Mouse (Mus musculus): ENCODE data around the gene Krt36. TPM values are rescaled to one million over a fixed set of nuclear protein-coding genes. Genes with fewer than 3 reads are reported as not detected.

The Krt36 gene
- total RNA-seq (2015; ENCODE audit: low replicate concordance) (not detected in 2 replicates), total RNA-seq (2017; ENCODE audit: low replicate concordance) (not detected in 2 replicates)

DNA sequence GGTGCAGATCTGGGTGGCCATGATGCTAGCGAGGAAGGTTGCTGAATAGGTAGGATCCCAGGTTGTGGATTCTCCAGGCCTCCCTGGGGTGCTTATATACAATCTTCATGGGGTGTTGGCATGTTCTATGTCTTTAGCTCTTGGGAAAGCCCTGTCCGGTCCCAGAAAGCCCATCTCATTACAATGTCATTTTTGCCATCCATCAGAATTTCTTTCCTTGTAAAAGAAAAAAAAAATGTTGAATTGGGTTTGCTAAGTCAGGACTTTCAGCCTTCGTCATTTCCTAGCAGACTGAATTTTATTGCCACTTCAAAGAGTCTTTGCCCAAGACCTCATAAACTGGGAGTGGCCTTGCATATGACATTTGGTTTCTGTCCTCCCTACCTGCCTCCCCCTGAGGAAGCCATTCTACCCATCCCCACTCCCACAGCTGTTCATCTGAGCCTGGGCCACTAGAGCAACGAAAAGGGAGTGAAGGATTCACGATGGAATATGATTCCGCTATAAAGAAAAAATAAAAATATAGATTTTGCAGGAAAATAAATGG lies at the start of gene Krt36:
TSS of gene Krt36 (minus strand) at position 51 of the 547 bp plus-strand sequence.
- no peak for ATAC-seq (replicated peaks; ENCODE audit: low FRiP score, poor library complexity, severe bottlenecking)

DNA sequence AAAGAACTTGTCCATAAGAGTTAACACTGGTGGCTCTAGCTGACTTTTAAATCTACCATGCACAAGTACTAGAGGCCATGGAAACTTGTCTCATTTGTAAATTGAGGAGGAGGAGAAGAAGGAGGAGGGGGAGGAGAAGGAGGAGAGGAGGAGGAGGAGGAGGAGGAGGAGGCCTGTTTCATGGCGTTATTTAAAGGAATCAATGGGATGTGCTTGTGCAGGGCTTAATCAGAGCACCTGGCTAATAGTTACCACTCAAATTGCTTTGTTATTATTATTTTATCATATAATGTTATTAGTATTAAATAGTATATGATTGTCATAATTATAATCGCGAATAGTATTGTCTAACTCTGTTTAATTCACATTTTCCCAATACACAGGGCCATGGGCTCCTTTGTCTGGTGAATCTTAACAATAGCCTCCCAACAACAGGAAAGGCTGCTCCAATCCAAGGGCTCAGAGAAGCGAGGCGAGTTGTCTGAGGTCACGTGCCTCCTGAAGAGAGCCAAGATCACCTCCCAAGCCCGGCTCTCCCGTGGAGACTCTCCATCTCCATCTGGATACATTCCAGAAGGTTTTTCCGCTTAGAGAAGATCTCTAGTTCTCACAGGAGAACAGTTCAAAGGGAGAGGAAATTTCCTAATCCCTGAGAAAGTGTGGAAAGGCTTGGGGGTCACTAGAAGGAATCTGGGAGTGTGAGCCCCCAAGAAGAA lies 43.3 kb upstream of the Krt36 start, which contains the start of gene Krt19:
TSS of gene Krt19 (minus strand) at position 51 of the 716 bp plus-strand sequence.
- no peak for ATAC-seq (replicated peaks; ENCODE audit: low FRiP score, poor library complexity, severe bottlenecking)

DNA sequence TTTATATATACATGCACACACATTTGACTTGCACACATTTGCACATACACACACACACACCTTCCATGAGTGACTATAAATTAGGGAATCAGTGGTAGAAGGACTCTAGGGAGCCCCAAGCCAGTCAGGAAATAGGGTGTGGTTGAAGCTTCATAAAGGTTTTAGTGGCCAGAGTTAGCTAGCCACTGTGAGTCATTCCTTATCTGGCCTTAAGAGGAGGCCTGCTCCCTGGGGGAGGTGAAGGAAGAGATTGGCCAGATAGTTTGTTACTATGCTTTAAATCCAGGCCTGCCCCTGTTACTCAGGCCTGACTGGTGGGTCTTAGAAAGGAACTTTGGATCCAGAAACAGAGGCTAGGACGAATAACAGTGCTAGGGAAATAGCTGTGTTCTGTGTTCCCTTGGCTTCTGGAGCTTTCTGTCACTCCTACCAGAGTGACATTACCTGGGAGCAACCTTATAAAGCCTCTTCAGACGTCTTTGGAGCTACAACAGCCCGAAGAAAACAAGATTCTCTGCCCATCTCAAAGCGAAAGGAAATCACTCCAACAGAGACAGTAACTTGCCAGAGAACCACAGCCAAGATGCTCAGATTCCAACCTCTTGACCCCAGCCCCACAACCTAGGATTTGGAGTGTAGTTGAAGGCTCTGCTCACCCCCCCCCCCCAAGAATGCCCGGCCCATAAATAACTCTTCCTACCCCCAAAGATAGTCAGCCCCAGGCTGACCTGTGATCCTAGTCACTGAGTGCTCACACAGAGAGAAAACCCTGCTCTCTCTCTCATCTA lies 42.3 kb upstream of the Krt36 start:
- no peak for ATAC-seq (replicated peaks; ENCODE audit: low FRiP score, poor library complexity, severe bottlenecking)

DNA sequence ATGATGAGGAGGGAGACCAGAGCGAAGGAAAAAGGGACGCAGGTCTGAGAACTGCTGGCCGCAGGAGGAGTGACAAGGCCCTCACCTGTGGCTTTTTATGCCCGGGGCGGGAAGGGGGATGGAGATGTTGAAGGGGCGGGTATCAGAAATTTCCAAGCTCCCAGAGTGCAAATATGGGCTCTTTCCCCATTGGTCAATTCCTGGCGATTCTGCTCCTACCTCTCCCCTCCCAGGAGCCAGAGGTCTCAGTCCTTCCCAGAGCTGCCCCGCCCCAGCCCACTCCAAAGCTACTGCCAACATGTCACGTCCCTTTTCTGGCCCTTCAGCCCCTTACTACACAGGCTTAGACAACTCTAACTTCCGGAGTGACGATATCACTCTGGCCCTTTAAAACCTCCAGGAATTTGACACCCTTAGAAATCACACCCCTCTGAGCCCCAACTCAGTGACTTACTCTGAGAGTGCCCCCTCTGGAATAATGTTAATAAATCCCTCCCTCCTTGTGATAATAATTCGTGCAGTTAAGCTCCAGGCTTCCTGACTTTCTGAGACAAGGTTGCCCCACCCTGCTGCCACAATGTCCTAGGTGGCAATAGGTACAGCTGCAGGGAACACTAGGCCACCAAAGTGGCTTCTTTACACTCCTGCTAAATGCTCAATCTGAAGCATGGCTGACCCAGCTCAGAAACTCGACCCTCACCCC lies 40.6 kb upstream of the Krt36 start:
- ATAC-seq (replicated peaks; ENCODE audit: low FRiP score, poor library complexity, severe bottlenecking): no peak

DNA sequence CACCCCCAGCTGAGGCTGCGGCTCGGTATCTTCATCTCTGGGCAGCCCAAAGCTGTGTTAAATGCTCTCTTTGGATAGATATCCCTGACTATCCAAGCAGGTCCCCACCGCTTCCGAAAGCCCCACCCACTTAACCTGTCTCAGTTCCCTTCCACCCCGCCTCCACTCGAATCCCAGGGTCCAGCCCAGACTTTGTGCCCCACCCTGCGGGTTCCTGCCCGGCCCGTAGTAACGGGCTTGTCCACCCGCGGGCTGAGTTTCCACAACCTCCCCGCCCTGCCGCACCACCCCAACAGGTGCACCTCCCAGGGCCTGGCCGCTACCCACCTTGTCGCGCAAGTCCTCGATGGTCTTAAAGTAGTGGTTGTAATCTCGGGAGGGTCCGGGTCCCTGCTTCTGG lies 39.7 kb upstream of the Krt36 start:
- ATAC-seq (replicated peaks; ENCODE audit: low FRiP score, poor library complexity, severe bottlenecking): no peak

DNA sequence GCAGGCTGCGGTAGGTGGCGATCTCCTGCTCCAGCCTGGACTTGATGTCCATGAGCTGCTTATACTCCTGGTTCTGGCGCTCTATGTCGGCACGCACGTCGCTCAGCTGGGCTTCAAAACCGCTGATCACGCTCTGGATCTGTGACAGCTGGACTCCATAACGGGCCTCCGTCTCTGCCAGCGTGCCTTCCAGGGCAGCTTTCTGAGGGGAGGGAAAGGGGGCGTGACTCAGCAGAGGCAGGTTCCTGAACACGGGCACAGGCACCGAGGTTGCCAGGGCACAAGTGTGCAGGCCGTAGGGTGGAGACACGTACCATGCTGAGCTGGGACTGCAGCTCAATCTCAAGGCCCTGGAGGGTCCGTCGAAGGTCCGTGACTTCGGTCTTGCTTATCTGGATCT lies 35.5 kb upstream of the Krt36 start:
- no peak for ATAC-seq (replicated peaks; ENCODE audit: low FRiP score, poor library complexity, severe bottlenecking)

DNA sequence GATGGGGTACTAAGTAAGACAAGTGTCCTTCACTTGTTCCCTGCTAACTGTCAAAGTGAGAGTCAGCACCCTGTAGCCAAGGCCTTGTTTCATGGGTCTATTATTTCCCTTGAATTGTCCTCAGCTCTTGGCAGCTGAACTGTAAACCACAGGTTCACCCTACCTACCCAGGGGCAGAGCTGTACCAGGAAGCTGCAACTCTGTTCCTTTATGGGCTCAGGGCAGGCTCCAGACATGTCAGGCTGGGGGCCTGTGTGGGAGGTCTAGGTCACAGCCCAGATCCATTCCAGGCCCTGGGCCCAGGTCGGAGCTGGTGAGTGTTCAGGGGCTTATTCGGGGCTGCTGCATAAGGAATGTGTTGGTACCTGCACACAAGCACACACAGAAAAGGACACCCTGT lies 34.0 kb upstream of the Krt36 start:
- ATAC-seq (replicated peaks; ENCODE audit: low FRiP score, poor library complexity, severe bottlenecking): no peak

DNA sequence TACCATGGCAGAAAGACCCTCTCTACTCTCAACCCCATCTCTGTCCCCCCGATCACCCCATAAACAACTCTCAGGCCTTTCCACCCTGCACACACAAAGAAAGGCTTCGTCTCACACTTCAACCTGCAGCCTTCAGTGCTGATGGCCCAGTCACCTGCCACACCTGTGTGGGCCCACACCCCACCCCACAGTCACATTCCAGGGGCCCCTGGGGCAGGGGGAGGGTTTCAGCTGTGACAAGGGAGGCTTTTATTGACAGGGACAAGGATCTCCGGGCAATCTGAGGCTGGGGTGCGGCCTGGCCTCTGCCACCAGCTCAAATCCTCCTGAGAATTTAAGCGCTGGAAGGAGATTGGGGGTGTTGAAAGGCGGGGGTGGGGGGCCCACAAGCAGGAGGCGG lies 33.4 kb upstream of the Krt36 start:
- no peak for ATAC-seq (replicated peaks; ENCODE audit: low FRiP score, poor library complexity, severe bottlenecking)

DNA sequence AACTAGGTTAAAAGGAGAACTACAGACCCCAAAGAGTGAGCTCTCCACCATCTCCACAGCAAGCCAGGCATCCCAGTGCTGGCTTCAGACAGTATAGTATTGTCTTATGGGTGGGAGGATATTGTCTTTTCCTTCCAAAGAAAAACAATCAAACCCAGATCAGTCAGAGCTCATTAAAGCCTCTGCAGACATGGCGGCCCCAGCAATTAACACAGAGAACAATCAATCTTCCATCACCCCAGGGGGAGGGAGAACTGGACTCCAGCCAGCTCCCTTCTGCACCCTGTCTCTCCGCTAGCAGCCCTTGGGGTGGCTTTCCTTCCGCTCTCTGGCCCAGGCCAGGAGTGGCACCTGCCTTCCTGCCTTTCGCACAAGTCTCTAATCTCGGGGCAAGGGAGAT lies 32.3 kb upstream of the Krt36 start:
- ATAC-seq (replicated peaks; ENCODE audit: low FRiP score, poor library complexity, severe bottlenecking): no peak

DNA sequence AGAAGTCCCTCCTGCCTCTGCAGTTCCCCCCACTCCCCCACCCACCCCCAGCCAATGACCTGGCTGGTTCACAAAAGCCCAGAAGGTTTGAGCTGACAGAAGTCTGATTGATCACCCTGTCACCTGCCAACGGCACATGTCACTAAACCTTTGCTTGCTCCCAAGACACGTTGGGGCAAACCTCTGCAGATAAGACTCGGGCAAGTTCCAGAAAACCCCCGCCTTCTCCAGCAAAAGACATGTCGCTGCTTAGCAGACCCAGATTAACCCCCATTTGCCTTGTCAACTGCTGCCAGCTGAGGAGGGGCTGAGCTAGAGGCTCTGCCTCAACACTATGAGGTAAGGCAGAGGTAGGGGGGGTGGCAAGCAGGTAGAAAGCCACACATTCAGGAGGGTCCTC lies 31.1 kb upstream of the Krt36 start:
- ATAC-seq (replicated peaks; ENCODE audit: low FRiP score, poor library complexity, severe bottlenecking): no peak

DNA sequence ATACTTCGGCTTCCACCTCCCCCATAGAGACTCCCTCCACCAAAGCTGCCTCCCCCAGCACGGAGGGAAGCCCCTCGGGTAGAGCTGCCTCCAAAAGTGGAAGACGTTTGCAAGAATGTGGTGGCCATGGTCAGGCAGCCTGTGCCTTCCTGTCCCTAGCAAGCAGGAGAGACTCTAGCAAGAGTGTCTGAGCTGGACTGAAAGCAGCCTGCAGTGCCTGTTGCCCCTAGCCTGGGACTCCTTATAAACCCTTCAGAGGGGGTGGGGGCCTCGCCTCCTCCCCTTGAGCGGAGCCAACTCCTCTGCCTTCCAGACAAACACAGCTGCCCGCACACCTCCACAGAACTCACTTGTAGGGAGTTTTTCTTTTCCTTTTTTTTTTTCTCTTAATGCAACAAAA lies 30.3 kb upstream of the Krt36 start, which contains the start of gene Krt15:
TSS of gene Krt15 (minus strand) at position 198 of the 400 bp plus-strand sequence.
- ATAC-seq (replicated peaks; ENCODE audit: low FRiP score, poor library complexity, severe bottlenecking): no peak

DNA sequence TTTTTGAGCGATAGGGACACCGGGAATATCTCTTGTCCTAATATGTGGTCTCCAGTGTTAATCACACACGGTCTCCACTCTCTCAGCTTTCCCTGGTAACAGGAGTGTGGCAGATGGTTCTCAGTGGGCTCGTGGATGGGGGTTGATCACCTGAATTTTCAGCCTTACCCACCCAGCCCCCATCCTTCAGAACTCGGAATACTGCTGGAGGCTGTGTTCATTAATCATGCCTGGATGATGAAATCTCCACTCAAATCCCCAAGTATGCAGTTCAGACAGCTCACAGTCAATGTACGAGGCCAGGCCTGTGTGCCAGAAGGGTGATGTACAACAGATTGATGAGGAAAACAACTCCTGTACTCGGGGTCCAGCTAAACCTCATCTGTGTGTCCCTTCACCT lies 19.5 kb upstream of the Krt36 start:
- ATAC-seq (replicated peaks; ENCODE audit: low FRiP score, poor library complexity, severe bottlenecking): no peak

DNA sequence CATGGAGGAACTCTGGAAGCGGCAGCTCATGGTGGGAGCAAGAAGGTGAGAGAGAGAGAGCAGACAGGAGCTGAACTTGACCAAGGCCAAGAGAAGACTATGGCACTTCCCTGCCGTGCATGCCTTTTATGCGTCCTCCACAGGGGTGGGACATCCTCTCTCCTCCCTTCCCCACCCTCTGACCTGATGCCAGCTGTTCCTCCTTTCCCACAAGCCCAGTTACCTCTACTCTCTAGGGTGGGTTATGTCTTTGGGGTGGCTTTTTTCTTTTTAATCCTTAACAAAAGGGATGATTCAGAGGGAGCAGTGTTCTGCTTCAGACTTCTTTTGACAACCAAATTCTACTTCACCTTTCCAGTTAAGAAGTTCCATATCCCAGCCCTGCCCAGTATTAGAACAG lies 16.0 kb upstream of the Krt36 start, which contains the start of gene Krt13:
TSS of gene Krt13 (minus strand) at position 101 of the 400 bp plus-strand sequence.
- no peak for ATAC-seq (replicated peaks; ENCODE audit: low FRiP score, poor library complexity, severe bottlenecking)

DNA sequence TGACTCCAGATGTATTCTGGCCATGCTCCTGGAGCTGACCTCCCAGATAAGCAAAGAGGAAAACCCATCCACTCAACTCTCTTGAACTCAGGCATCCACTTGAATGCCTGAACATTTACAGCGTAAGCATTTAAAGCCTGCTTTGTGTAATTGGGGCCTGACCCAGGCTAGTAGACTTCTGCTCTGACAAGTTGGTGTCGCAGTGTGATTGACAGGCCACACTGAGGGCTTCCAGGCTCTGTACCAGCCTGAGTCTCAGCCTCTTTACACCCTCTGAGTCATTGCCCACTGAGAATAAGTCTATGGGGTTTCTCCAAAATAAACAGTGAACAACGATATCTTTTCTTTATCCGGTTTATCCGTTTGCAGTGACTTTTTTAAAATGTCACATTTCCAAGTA lies 14.9 kb upstream of the Krt36 start:
- ATAC-seq (replicated peaks; ENCODE audit: low FRiP score, poor library complexity, severe bottlenecking): no peak

DNA sequence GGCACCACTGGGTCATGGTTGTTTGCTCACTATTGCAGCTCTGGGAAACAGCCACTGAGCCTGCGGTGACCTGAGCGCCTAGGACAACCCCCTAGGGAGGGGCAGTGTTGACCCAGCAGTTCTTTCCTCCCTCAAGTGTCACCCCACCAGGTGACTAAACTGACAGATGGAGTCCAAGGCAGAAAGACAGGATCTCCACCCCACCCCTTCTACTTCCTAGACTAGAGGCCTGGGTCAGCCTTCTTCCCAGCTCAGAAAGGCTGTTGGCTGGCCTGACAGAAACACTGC lies 8.3 kb upstream of the Krt36 start:
- no peak for ATAC-seq (replicated peaks; ENCODE audit: low FRiP score, poor library complexity, severe bottlenecking)

DNA sequence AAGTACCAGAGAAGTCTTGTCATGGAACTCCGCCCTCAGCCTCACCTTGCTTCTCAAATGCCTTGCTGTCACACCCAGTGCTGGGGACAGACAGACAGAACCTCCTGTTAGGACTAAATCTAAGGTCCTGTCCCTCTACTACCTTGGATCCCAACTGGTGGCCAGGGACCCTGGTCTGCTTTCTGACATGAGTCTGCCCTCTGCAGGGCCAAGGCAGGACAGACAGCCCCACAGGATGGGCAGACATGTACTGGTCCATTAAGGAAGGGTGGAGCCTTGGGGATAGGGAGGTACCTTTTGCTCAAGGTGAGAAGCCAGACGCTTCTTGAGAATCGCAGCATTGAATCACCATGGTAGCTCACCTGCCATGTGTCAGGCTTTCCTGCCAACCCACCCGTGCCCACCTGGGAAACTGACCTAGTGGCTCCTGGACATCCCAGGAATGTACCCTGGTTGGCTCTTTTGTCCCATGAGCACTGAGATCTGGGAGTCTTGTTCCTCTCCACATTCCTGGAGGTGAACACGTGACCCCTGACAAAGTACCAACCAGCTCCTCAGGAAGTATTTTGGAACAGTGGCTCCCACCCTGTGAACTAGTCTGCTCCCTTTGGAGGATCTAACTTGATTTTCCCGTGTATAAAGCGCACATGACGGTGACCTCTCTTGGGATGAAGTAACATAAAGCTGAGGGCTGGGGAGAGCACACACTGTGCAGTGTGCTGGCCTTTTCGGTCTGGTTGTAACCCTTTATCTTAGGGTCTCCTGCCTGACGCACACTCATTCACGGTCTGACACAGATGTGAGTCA lies 7.7 kb upstream of the Krt36 start:
- no peak for ATAC-seq (replicated peaks; ENCODE audit: low FRiP score, poor library complexity, severe bottlenecking)

DNA sequence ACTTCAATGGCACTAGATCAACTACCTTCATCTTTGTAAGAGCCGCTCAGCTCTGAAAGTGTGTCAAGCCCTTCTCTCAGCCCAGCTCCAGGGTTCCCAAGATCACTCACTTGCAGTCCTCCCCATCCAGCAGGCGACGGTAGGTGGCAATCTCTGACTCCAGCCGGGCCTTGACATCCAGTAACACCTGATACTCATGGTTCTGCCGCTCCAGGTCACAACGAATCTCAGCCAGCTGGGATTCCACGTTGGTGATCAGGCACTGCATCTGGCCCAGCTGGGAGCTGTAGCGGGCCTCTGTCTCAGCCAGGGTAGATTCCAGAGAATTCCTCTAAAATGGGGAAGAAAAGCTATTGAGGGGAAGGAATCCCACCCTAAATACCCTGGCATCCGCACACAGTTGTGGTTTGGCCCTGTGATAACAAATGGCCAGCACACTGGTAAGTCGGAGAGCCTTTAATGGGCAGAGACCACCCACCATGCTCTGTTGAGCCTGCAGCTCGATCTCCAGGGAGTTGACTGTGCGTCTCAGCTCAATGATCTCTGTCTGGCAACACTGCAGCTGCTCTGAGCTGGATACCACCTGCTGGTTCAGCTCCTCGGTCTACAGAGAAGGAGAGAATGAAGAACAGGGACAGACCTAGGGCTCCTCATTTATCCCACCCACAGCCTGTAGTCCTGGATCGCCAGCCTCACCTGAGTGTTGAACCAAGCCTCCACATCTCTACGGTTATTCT lies 2.6 kb downstream of the Krt36 start:
- no peak for ATAC-seq (replicated peaks; ENCODE audit: low FRiP score, poor library complexity, severe bottlenecking)

DNA sequence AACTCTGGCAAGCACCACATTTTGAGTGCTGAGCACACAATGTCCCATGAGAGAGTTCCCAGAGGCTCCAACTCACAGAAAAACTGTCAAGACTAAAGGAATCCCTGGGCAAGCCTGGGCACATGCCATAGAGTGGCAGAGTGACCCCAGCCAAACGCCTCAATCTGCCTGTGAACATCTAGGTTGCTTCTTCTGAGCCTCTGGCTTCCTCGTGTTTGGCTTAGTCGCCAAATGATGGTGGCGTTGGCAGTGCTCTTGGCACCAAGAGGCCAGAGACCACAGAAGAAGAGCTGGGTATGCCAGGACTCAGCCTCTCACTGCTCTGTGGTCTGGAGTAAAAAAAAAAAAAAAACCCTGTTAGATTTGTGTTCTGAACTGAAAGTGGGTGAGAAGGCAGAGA lies 5.0 kb downstream of the Krt36 start:
- ATAC-seq (replicated peaks; ENCODE audit: low FRiP score, poor library complexity, severe bottlenecking): no peak

DNA sequence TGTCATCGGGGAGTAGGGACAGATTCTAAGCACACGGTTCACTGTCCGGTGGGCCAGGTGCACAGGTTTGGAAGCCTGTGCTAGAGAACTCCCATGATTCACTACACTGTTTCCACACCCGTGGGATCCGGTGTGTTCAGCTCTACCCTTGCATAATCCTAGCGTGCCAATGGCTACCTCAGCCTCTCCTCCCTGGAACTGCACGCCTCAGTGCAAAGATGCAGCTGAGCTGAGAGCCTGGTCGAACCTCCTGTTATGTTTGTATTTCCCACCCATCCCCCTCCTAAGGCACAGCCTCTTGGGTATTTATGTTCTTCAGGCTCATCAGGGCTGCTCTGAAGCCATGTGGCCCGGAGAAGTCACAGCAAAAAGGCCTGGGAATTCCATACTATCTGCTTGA lies 7.6 kb downstream of the Krt36 start:
- ATAC-seq (replicated peaks; ENCODE audit: low FRiP score, poor library complexity, severe bottlenecking): no peak
